Mouse (Mus musculus) urinary bladder, postnatal 25 days (tissue): ENCODE data around the gene Fbxl15.

Experiments used
- DNase-seq: peaks from one replicate; pipeline ENCODE4 v3.0.0; 2022; ENCODE audit warnings: low spot score

The Fbxl15 gene

GRCm38 (mm10) chr19:46328081-46329030 lies at the start of gene Fbxl15:
Gene Fbxl15, plus strand, starts transcription at chr19:46328184.
- peak; percentile 88 for DNase-seq

DNA sequence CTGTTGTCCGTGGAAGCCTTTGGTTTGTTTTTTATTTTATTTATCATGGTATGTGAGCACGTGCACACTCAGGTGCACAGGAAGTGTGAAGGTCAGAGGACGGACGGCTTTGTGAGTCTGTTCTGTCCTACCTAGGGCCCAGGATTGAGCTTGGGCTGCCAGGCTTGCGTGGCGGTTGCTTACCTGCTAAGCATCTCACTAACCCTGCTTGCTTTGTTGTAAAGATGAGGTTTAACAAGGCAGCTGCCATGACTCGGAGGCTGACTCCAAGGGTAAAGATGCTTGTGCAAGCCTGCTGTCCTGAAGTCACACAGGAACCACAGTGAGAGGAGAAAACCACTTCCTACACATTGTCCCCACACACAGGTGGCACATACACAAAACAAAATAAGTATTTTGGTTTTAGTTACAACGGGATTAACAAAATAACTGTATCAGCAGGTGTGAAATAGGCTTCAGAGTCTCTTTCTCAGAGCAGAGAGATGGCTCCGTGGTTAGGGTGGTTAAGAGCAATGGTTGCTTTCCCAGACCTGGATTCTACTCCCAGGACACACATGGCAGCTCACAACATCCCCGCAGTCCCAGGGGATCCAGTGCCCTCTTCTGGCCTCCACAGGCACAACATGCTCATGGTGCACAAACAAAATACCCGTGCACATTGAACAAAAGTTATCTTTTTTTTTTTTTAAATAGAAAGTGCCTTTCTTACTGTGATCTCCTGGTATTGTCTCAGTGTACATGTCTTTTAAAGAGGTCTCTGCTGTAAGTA lies 45.7 kb upstream of the Fbxl15 start:
- no peak for DNase-seq

DNA sequence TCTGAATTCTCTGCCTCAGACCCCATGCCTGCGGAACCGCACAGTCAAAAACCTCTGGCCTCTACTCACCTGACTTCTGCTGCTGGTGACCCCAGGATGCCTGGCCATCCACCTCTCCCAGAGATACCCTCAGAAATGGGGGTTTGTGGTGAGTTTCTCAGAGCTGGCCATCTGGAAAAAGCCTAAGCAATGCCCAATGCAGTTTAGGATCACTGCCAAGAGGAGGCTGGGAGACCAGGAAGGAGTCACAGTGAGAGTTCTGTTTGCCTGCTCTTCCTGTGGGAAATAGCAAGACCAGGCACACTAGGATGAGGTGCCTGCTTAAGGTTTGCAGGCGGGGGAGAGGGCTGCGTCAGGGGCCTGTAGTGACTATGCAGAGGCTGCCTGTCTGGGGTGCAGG lies 43.3 kb upstream of the Fbxl15 start:
- no peak for DNase-seq

DNA sequence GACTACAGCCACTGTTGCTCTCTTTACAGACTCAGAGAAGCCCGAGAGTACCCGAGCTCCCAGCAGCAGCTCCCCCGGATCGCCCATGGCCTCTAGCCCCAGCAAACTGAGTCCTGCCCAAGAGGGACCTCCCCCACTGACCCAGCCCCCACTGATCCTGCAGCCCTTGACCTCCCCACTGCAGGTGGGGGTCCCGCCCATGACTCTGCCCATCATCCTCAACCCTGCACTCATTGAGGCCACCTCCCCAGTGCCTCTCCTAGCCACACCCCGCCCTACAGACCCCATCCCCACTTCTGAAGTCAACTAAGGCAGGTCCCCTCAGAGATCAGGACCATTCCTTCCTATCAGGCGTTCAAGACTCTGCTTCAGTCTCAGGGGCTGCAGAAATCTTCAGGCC lies 42.4 kb upstream of the Fbxl15 start:
- no peak for DNase-seq

DNA sequence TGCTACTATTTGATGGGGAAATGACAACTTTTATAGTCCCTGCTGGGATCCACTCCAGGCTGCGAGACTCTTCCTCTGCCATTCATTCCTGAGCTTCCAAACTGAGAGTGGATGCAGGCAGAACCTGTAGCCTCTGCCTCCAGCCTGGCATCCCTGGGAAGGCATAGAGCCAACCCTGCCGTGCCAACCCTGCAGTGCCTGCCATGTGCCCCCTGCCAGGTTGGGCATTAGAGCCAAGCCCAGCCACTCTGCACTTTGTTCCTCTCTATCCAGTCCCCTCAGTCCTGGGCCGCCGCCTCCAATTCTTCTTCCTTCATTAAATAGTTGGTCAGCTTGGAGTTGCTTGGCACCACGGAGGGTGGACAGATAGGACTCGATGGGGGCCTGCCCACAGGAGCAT lies 41.9 kb upstream of the Fbxl15 start:
- DNase-seq = no peak

DNA sequence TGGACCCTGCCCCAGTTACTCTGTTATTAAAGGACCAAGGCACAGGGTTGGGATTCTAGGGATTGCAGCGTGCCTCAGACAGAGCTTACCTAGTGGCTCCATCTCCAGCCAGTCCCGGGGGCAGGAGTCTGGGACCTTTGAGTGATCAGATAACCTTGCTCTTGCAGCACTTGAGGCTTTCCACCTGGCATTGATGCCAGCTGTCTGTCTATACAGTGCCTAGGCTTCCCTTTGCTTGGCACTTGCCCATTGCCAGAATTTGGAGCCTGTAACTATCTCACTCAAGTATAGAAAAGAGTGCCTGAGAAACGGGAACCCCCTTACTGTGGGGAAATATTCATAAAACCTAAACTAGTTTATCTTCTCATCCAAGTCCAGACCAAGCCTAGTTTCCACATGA lies 41.1 kb upstream of the Fbxl15 start:
- no peak for DNase-seq

GRCm38 (mm10) chr19:46287566-46287965 lies 40.4 kb upstream of the Fbxl15 start:
- no peak for DNase-seq

DNA sequence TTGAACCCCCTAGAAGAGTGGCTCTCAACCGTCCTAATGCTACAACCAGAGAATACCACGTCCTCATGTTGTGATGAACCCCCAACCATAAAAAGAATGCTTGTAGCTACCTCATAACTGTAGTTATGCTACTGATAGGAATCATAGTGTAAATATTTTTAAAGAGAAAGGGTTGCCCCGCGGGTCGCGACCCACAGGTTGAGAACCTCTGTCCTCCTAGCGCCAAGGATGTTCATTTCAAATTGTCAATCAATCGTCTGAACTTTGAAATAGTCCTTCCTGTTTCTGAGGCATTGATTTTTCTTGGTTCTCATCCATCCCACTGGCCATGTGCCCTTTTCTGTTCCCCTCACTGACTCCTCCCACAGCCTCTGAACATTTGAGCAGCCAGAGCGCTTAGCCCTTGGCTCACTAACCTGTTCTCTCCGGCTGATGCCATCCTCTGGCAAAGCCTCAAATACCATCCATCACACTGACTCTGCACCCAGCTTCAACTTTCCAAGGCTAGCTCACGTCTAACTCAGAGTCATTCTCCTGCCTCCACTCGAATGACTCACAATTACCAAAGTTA lies 37.4 kb upstream of the Fbxl15 start:
- no peak for DNase-seq

GRCm38 (mm10) chr19:46296938-46297337 lies 31.0 kb upstream of the Fbxl15 start:
- DNase-seq = no peak

GRCm38 (mm10) chr19:46300294-46301045 lies 27.5 kb upstream of the Fbxl15 start:
- no peak for DNase-seq

DNA sequence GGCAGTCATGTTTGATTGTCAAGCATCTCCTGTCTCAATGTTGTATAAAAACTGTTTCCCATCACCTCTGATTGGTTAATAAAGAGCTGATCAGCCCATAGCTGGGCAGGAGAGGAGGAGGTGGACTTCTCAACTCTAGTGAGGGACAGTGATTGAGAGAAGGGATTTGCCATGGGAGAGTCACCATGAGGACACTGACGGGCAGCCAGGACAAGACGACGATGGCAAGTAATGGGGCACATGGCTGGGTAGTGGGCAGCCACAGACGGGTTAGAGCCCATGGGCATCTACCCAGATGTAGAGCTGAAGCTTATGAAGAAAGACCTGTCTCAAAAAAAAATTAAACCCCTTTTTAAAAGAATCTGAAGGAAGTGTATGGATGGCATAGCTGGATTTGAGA lies 25.4 kb upstream of the Fbxl15 start:
- no peak for DNase-seq

GRCm38 (mm10) chr19:46303251-46304215 lies 24.5 kb upstream of the Fbxl15 start:
- no peak for DNase-seq

- DNase-seq = peak; percentile 87
These were observed 23.7 kb upstream of the Fbxl15 start, which contains the start of gene Nfkb2 for GRCm38 (mm10) chr19:46304216-46304841. Gene Nfkb2, plus strand, starts transcription at chr19:46304320.

DNA sequence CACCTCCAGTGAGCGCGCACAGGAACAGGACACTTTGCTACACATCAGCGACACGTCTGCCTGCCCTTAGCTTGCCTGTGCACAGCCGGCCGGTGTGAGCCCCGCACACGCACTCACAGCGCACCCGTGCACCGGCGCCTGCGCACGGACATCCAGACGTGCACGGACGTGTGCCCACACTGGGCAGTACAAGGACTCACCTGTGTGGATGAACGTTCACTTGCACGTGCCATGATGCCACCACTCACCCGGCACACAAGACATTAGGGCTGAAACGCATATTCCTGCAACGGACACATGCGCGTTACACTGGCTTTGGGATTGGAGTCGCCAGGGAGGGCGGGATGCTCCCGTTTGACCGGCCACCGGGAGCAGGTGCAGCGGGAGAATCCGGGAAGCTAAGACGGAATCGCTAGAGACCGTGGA lies 23.1 kb upstream of the Fbxl15 start:
- DNase-seq = no peak

DNA sequence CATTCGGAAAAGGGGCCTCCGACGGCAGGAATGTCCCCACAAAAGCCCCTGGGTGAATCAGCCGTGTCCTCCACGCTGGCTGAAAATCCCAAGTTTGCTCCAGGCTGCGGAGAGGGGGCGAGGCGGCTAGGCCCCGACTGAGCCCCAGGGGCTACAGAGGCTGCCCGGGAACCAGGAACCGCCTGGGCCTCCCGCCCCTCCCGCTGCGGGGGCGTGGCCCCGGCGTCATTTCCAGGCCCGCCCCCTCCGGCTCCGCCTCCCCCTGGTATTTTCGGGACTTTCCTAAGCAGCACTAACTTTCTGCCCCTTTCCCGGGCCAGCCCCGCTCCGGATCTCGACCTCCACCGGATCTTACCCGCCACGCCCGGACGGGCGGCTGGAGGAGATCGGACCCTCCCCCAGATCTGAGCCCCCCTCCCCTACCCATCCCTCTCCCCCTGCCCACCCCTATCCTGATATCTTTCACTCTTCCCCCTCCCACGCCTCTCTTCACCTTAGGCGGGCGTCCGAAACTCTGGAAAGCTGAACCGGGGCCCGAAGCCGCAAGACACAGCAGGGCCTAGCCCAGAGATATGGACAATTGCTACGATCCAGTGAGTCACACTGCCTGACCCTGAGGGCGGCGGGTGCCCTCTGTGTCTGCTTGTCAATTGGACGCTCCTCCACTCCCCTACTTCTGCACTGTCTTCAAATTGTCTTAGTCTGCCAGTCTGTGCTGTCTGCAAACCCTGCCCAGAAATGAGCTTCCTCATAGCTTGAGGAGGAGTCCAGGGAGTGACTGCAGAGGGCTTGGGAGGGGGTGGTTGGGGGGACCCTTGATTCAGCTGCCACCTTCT lies 22.3 kb upstream of the Fbxl15 start:
- DNase-seq = peak; percentile 90

GRCm38 (mm10) chr19:46306268-46306610 lies 21.7 kb upstream of the Fbxl15 start:
- no peak for DNase-seq

GRCm38 (mm10) chr19:46306751-46307289 lies 21.2 kb upstream of the Fbxl15 start:
- no peak for DNase-seq

- no peak for DNase-seq
These were observed 20.2 kb upstream of the Fbxl15 start for GRCm38 (mm10) chr19:46307781-46308180.

DNA sequence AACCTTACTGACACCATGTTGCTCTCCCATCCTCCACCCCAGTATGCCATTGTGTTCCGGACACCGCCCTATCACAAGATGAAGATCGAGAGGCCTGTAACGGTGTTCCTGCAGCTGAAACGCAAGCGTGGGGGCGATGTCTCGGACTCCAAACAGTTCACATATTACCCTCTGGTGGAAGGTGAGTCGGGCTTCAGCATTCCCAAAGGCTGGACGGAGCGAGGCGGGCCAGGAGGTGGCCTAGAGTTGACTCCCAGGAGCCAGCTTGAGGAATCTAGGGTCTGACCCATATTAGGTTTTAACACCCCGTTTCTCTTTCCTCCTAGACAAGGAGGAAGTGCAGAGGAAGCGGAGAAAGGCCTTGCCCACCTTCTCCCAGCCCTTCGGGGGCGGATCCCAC lies 19.7 kb upstream of the Fbxl15 start:
- DNase-seq = no peak
